Mouse (Mus musculus) CH12.LX (cell line): ENCODE data around the gene Efnb2.

Experiments
- POLR2A ChIP-seq: IDR thresholded peaks from 2 replicates; pipeline ENCODE4 v1.6.1; 2011; ENCODE audit warnings: low read depth, mild to moderate bottlenecking, improper control_type of control experiment, low read length
- USF1 ChIP-seq: IDR thresholded peaks from 2 replicates; pipeline ENCODE4 v1.6.1; 2014; ENCODE audit warnings: low read depth, mild to moderate bottlenecking, inconsistent platforms, low read length, improper control_type of control experiment
- ZKSCAN1 ChIP-seq: IDR thresholded peaks from 2 replicates; pipeline ENCODE4 v1.6.1; 2012; ENCODE audit warnings: low read depth, inconsistent platforms, low read length, improper control_type of control experiment, borderline replicate concordance

DNA sequence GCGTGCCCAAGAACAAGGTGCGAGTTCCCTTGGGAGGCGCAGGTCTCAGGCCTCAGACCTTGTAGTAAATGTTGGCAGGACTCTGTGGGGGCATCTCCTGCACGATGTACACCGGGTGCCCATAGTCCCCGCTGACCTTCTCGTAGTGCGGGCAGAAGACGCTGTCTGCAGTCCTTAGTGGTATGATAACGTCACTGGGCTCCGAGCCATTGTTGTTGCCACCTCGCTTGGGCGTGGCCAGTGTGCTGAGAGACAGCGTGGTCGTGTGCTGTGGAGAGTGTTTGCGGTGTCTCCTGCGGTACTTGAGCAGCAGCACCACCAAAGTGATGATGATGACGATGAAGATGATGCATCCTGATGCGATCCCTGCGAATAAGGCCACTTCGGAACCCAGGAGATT is 40.5 kb downstream of the Efnb2 start:
- TF ChIP-seq USF1 (no peak), ZKSCAN1 (no peak), POLR2A (no peak)
